In genomic region chr19:34959369-34959768, GRCm38 (mm10) we compare ENCODE assay signal across 13 mouse cellular contexts. TPM values are rescaled to one million over a fixed set of nuclear protein-coding genes. Genes with fewer than 3 reads are reported as not detected.
DNase-seq lines count a peak whose midpoint lies in the region; ATAC-seq and TF ChIP-seq lines count a peak whose summit lies in the region.
"Had no signal": no experiment of that assay in that cellular context is flagged by ENCODE, and none has a peak within 500 bp of the region (broad histone marks: within the 10 kb centered on the region; RNA-seq: fewer than 3 reads in every experiment).

No protein-coding gene starts in this region.

- no peak for ATAC-seq in stomach, postnatal 0 days (ENCODE audit: low FRiP score, low TSS enrichment)
- no peak for ATAC-seq in hindbrain, embryonic 12.5 days (ENCODE audit: low FRiP score)
- ATAC-seq: midbrain, embryonic 13.5 days; Patski had no signal

- TF ChIP-seq CTCF in stomach, postnatal 0 days (IDR thresholded peaks at IDR 0.05; ENCODE audit: low read depth): peak; percentile 10; the same call in 1 of the 2 replicates

- no peak overlapping the region for H3K9ac ChIP-seq in stomach, postnatal 0 days (ENCODE audit: low read length)
- no peak overlapping the region for H3K9ac ChIP-seq in hindbrain, embryonic 12.5 days
- H3K9ac ChIP-seq: midbrain, embryonic 13.5 days; neural tube, embryonic 13.5 days had no signal

- H3K27me3 ChIP-seq in stomach, postnatal 0 days (ENCODE audit: control insufficient read depth, insufficient read depth, low read length): no peaks in the 10 kb centered on the region
- H3K27me3 ChIP-seq in hindbrain, embryonic 12.5 days: no peaks in the 10 kb centered on the region
- H3K27me3 ChIP-seq: midbrain, embryonic 13.5 days; neural tube, embryonic 13.5 days; Patski had no signal

- H3K4me3 ChIP-seq in stomach, postnatal 0 days (ENCODE audit: low read depth, low read length): no peak overlapping the region
- H3K4me3 ChIP-seq in hindbrain, embryonic 12.5 days: no peak overlapping the region
- H3K4me3 ChIP-seq: limb, embryonic 10.5 days; midbrain, embryonic 13.5 days; neural tube, embryonic 13.5 days had no signal

- peak; percentile 2 for DNase-seq in adrenal gland, postnatal 10 days
- no peak for DNase-seq in adrenal gland, postnatal 25 days
- peak; percentile 21 for DNase-seq in lung, postnatal 10 days
- DNase-seq in lung, postnatal 25 days (ENCODE audit: low spot score): no peak
- peak; percentile 25 for DNase-seq in layer of hippocampus, adult 9-11 months
- DNase-seq in stomach, postnatal 0 days (ENCODE audit: low spot score): no peak
- DNase-seq in gastrocnemius, postnatal 10 days: no peak
- DNase-seq: lung, adult 18-20 months had no signal

- no peaks in the 10 kb centered on the region for H3K4me1 ChIP-seq in stomach, postnatal 0 days (replicated peaks; ENCODE audit: control insufficient read depth, insufficient read depth)
- H3K4me1 ChIP-seq in hindbrain, embryonic 12.5 days: no peaks in the 10 kb centered on the region
- H3K4me1 ChIP-seq: limb, embryonic 10.5 days; midbrain, embryonic 13.5 days; neural tube, embryonic 13.5 days had no signal

- H3K27ac ChIP-seq in stomach, postnatal 0 days (replicated peaks): no peak overlapping the region
- H3K27ac ChIP-seq in hindbrain, embryonic 12.5 days: no peak overlapping the region
- H3K27ac ChIP-seq: limb, embryonic 10.5 days; midbrain, embryonic 13.5 days; neural tube, embryonic 13.5 days had no signal

- no peak for TF ChIP-seq EP300 in stomach, postnatal 0 days (optimal IDR thresholded peaks at IDR 0.05)

- no peak overlapping the region for H3K4me2 ChIP-seq in stomach, postnatal 0 days (replicated peaks; ENCODE audit: low read depth)
- no peak overlapping the region for H3K4me2 ChIP-seq in hindbrain, embryonic 12.5 days (replicated peaks)
- H3K4me2 ChIP-seq: midbrain, embryonic 13.5 days; neural tube, embryonic 13.5 days had no signal

- no peaks in the 10 kb centered on the region for H3K9me3 ChIP-seq in stomach, postnatal 0 days (ENCODE audit: control insufficient read depth, low read length)
- H3K9me3 ChIP-seq in hindbrain, embryonic 12.5 days (replicated peaks): no peaks in the 10 kb centered on the region
- H3K9me3 ChIP-seq: limb, embryonic 10.5 days; midbrain, embryonic 13.5 days; neural tube, embryonic 13.5 days had no signal

- H3K36me3 ChIP-seq in stomach, postnatal 0 days (ENCODE audit: control insufficient read depth, insufficient read depth, low read length): peaks cover 7% of the 10 kb centered on the region; the same call in 1 of the 2 replicates
- H3K36me3 ChIP-seq in hindbrain, embryonic 12.5 days: peaks cover 20% of the 10 kb centered on the region
- H3K36me3 ChIP-seq: neural tube, embryonic 13.5 days had no signal

- WGBS in stomach, postnatal 0 days: 85% methylated on average over 11 of the region's 11 CpGs
- 88% methylated on average over 11 of the region's 11 CpGs for WGBS in hindbrain, embryonic 12.5 days

RNA-seq across cellular contexts. Expression of gene Kif20b, which starts 37.2 kb away (rescaled TPM):
- total RNA-seq in adrenal gland, postnatal 10 days (2021): 10 to 100 TPM; 10.7 to 13.8 TPM
- total RNA-seq in adrenal gland, postnatal 25 days (2021): 7.2 and 8.4 TPM in 2 replicates
- polyA plus RNA-seq in stomach, postnatal 0 days (2015; fragmentation: Nextera tagmentation; extraction: Ambion mirVana): 10.6 and 15.6 TPM in 2 replicates
- total RNA-seq in gastrocnemius, postnatal 10 days (2021): 1 to 10 TPM; 5.8 to 8.0 TPM
- 39.7 and 51.1 TPM in 2 replicates for polyA plus RNA-seq in hindbrain, embryonic 12.5 days (2016; fragmentation: Nextera tagmentation; extraction: Ambion mirVana)

Comparison
In these comparisons a context has a peak if more than half of its experiments do, and no peak if none do; other contexts are left out.
1. DNase-seq: peak in adrenal gland, postnatal 10 days (single experiment), lung, postnatal 10 days (single experiment) and layer of hippocampus, adult 9-11 months (single experiment); none in adrenal gland, postnatal 25 days (single experiment), lung, postnatal 25 days (single experiment), stomach, postnatal 0 days (single experiment) and gastrocnemius, postnatal 10 days (single experiment).